Mouse (Mus musculus) retina, adult 2 months (tissue): Measurements from ENCODE around the gene Gdap1l1.
A peak's percentile ranks its signal among the peaks of the same experiment; 100 is the strongest.

Experiments used
- DNase-seq: peaks from one replicate; pipeline ENCODE4 v3.0.0-alpha.2; 2012; ENCODE audit warnings: low read depth, low spot score

The Gdap1l1 gene

DNA sequence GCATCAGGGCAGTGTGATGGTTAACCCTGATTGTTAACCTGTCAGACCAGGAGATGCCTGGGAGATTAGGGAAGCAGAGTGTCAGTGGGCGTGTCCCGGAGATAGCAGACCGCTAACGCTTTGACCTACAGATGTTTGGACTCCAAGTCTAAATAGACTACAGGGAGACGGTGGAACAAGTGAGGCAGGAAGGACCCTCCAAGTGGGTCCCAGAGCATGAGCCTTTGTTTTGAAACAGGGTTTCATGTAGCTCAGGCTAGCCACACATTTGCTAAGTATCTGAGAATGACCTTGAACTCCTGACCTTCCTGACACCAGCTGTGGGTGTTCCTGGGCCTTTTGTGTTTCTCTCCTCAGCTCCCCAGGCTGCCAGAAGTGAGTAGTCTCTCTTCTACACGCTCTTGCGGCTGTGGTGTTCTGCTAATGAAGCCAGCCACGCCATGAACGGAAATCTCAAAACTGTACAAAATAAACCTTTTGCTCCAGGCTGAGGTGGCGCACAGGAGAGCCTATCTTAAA is 25.0 kb downstream of the Gdap1l1 start:
- no peak for DNase-seq

DNA sequence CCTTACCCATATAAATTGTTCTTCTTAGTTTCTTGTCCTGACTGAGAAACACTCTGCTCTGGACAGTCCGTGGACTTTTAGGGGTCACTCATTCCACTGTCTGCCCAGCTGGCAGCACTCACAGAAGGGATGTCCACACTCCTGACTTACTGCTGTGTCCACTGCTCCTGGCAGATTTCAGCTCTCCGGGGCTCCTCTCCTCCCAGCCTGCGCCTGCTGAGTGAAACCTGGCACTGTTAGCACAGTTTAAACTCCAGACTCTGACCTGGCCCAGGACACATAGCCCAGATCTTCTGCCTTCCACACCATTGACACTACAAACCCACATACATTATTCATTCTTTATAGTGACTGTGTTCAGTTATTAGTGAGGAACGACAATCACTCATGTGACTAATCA is 25.7 kb downstream of the Gdap1l1 start:
- no peak for DNase-seq

DNA sequence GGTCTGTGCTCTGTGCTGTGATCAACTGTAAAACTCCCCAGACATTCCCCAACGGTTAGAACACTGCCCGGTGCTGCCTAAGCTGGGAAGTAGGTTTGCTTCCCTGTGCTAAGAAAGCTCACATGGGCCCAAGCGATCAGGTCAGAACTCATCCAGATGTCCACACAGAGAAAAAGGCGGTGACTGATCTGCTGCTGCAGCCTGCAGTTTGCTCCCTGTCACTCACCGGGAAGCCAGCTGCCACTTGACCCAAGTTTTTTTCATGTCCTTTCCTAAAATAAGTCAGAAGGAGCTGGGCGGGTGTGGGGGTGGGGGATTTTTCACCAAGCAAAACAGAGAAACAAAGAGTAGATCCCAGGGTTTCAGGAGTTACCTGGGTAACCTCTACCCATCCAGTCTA is 26.3 kb downstream of the Gdap1l1 start:
- no peak for DNase-seq

DNA sequence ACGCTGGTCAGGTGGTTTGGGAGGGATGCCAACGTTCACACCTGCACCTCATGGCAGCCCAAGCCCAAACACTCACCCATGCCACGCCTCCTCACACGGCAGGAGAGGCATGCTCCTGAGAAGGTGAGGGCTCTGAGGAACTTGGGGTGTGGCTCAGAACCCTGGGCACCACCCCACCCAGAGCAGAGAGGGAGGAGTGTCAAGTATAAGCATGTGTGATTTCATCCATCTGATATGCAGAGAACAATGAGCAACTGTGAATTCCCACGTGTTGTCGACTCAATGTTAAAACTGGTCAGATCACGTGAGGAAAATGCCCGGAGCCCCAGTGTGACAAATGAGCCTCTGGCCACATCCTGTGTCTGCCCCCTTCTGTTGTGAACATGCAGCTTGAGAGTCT is 28.5 kb downstream of the Gdap1l1 start:
- DNase-seq, result no peak

DNA sequence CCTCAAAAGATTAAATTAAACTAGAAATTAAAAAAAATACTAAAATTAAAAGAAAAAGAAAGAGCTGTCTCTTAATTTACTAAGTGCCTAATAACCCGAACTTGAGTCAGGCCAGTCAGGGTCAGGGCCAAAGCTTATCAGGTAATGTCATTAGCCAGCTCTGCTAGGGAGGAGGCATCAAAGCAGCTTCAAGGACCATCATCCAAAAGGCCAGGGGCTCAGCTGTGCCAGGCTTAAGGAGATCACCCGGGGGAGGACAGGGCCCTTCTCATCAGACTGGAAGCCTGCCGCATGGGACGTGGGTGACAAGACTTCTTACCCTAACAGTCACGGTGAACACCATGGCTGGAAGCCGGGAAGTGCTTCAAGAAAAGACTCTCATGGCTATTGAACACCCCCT is 29.3 kb downstream of the Gdap1l1 start:
- DNase-seq, result no peak

DNA sequence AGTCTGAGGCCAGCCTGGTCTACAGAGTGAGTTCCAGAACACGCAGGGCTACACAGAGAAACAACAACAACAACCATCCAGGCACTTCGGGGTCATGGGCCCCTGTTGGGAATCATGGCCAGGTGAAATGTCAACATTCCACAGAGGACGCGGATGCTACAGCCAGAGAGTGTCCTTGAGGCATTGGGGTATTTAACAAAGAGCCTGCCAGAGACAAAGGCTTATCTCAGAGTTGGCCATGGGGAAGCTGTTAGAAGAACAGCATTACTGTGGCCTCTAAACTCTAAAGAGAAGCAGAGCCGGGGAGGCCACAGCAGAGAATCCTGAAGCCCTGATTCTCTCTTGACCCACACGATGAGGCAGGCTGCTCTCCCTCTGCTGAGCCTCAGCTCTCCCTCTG is 30.6 kb downstream of the Gdap1l1 start:
- no peak for DNase-seq

DNA sequence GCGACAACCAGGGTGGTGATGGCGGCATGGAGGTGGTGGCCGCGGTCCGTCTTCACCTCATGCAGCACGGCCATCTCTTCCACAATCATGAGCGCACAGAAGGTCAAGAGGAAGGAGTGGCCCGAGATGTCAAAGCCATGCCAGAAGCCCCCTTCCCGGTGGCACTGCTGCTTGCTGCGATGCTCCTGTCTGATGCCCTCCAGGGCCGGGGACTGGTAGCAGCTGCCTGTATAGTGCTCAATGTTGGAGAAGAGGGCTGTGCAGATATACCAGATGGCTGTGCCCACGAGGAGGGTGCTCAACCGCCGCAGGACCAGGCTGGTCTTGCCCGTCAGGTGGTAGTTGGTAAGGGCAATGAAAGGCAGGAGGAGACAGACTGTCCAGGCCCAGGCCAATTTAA is 31.4 kb downstream of the Gdap1l1 start:
- DNase-seq, result no peak

DNA sequence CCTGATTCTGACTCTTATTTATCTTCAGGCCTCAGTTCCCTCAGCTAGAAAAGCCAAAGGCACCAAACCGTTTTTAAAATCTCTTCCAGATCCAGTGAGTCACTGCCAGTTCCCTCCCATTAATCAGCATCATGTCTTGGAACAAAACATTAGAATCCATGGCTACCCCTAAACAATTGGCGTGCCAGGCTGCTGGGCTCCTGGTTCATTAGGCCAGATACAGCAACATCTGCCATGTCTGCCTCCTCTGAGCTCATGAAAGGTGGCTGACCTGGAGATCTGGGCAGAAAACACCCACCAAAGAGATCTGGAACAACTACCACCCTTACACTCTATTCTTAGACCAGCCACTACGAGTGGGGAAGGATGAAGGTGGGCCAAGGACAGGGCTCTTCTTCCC is 32.9 kb downstream of the Gdap1l1 start:
- no peak for DNase-seq

DNA sequence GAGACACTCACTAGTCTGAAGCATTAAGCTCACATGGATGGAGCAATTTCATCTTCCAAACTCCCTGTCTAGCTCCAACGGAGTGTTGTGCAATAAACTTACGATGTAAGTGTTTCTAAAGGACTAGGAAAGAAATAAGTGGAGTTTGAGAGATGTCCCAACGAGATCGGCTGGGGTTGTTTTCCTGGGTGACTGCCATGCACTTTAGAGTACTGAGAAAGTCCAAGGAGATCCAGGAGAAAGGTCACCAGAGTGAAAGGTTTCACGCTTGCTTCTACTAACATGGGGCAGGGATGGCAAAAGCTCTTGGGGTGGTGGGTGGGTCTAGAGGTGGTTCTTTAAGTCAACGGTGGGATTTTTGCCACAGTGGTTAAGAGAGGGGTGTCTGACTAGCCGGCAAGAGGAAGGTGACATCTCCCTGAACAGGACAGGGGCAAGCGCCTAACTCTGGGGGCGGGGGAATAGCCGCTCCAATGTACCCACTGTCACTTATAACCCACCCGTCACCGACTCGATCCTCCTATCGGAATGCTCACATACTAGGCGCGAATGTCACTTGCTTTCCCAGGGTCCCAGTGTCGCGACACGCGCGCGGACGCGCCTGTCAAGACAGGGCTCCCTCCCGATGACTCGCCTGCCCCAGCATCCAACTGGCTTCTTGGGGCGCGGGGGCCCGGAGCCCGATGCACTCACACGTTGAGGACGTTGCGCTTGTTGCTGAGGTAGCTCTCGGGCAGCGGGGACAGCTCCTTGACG is 33.6 kb downstream of the Gdap1l1 start:
- DNase-seq, result no peak

DNA sequence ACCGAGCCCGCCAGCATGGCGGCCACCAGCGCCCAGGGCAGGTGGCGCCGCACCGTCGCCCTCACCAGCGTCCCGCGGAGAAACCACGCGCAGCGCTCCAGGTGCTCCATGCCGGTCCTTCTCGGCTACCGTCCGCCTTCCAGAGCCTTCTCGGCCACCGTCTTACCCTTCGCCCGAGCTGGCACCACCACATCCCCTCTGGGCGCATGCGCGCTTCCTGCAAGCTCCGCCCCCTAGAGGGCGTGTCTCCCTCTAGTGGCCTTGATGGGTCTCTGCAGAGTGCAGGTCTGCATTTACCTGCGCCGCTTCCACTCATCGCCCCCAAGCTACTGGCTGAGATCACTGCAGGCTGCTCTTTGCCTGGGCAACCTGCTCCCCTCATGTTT is 34.2 kb downstream of the Gdap1l1 start, which contains the start of gene Fitm2:
TSS of gene Fitm2 (minus strand) at position 164 of the 386 bp plus-strand sequence.
- DNase-seq, result peak; percentile 96

DNA sequence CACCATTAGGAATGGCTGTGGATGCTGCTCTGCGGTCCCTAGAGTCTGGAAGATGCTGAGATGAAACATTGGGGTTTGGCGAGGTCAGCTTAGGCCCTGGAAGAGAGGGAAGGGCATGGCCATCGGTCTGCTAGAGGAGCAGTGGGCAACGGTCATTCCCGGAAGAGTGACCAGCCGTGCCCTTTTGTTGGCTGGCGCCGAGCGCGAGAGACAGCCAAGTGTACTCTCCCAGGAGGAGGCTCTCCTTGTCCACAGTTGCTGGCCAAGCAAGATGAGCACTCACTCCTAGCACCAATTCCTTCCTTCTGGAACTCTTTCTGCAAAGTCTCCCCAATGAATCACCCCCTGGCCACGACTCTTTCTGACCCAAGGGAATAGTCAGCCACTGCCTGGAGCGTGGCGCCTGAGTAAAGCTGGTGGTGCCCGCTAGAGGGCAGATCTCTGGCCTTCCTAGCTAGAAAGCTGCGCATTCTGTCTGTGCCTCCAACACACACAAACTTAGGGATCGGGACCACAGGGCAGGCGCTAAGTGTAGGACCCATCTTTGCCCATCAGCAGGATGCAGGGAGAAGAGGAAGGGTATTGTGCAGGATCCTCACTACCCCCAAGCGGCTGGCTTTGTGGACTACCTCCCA is 42.0 kb downstream of the Gdap1l1 start:
- no peak for DNase-seq

DNA sequence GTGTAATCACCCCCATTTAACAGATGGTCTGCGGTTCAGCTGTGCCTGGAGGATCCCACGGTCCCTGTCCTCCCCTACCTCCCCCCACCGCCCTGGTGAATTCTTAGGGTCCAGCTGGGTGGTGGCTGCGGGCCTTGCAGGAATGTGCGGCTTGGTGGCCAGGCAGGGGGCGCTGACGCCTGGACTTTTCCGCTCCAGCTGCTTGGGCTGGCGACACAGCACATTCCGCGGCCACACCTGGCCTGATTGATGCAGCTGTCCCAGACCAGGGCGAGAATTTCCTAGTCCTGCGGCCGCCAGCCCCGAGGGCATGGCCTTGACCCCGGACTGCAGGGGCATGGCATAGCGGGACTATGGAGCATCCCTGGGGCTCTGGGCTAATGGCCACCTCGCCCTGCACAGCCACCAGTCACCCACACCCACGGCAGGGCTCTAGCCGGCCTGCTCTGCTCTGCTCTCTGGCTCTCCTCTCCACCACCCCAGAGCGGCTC is 43.3 kb downstream of the Gdap1l1 start:
- DNase-seq, result no peak

DNA sequence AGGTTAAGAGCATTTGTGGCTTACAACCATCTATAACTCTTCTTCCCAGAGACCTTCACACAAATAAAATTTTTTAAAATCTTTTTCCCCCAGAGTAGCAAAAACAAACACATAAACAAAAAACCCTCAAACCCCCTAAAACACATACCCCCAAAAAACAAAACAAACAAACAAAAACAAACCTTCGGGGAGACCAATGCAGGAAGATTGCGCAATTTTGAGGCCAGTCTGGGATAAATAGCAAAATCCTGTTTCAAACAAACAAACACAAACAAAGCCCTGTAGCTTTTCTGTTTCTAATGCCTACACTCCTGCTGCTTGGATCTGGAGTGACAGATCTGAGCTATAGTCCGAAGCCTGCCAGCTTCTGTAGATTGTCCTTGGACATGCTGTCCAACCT is 49.1 kb downstream of the Gdap1l1 start:
- no peak for DNase-seq

DNA sequence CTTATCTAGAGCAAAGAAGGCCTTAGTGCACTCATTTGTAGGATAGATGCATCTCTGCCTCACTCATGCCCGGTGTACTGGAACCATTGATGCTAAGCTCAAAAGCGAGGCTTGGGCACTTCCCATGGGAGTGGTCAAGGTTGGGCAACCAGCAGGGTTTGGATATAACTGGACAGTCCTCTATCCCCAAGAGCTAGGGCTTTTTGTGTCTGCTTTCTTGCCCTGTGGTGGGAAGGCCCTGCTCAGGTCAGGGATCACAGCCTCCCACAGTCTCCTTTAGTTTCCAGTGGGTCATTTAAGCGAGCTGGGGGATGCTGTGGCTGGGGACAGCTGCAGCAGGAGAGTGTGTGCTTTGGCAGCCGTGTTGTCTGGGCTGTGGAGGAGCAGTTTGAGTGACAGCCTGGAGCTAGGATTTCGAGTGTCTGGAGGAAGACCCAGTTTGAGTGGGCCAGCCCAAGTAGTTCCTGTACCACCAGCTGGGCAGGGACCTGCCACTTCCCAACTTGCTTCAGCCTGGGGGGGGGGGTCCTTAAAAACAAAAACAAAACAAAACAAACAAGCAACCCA is 51.5 kb downstream of the Gdap1l1 start:
- no peak for DNase-seq

DNA sequence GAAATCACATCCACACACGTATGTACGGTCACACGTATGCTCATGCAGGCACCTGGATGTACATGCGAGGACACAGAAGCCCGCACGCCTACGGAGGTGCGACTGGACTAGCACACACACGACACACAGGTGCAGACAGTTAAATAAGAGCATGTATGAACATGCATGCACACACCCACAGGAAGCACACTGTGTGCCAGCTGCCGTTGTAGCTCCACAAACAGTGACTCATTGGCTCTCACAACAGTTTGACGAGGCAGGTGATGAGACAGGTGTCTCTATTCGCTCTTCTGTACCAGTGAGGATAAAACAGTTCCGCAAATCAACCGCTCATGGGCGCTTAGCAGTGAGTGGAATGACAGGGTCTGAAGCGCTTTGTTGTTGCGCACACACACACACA is 52.4 kb downstream of the Gdap1l1 start:
- no peak for DNase-seq

DNA sequence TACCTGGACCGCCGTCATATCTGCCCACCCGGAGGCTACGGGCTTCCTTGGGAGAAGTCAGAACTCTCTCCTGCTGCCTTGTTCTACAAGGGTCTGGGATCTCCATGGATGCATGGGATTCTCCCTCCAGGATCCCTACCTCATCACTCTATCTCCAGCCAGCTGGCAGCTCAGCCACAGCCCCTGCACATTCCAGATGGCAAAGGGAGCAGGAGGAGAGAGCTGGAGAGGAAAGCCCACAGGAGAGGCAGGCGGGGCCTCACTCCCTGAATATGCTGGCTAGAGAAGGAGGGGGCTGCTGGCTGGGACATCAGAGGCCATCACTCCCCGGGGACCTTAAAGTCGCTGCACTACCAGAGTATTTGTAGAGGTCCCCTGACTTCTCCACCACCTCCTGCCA is 53.1 kb downstream of the Gdap1l1 start:
- no peak for DNase-seq

DNA sequence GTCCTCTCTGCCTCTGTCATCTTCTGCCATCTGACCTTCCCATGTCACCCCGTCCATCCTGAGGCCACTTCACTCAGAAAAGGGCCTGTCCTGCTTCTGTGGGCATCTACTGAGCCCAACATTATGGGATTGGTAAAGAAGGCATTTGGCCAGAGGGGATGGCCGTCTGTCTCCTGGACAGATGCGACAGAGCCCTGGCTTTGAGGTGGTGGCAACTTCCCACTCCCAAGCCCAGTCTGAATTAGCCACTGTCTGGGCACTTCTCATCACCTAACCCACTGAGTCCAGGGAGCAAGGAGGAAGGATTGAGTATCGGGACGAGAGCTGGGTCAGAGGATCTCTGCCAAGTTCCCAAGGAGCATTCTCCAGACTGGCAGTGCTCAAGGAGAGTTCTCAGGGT is 53.7 kb downstream of the Gdap1l1 start, which contains the start of gene R3hdml:
TSS of gene R3hdml (plus strand) at position 301 of the 400 bp plus-strand sequence.
- DNase-seq, result no peak

DNA sequence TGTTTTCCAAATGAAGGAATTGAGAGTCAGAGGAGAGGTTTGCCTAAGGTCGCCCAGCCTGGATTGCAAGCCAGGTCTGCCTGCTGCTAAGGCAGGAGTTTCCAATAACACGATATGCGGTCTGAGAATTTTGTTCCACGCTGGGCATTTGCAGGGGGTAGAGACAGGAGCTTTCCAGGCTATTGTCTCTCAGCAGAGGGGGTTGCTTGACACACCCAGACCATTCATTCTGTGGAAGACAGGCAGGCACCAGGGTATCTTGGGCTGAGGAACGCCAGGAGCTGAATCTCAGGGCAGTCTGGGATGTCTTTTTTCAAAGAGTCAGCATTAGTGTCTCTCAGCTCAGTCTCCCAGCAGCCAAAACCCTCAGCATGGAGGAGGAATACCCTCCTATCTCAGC is 54.8 kb downstream of the Gdap1l1 start:
- DNase-seq, result no peak

DNA sequence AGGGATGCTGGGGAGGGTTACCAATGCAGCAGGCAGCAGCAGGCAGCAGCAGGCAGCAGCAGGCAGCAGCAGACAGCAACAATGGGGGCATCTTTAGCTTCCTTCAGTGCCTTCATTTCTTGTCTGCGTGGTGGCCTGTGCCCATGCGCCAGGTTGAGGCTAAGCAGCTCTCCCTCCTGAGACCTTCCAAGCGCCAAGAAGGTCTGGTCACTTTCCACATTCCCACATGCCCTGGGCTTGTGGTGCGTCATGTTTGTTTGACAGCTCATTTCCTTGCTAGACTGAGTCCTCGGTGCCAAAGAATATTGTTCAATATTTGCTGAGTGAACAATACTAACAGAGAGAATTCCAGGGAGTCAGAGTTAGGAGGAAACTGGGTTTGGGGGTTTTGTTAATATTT is 55.7 kb downstream of the Gdap1l1 start:
- DNase-seq, result no peak

DNA sequence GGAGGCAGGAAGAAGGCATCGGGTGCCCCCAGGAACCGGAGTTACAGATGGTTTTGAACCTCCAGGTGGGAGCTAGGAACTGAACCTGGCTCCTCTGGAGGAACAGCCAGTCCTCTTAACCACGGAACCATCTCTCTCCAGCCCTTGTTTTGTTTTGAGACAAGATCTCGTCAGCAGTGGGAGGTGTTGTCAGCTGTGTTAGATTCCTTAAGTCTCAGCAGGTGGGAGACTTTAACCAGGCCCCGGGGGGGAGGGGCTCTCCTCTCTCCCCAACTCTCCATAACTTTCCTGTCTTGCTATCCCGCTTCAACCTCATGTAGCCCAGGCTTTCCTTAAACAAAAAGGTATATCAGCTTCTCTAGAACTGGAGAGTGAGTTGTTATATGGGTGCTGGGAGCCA is 56.2 kb downstream of the Gdap1l1 start:
- no peak for DNase-seq

DNA sequence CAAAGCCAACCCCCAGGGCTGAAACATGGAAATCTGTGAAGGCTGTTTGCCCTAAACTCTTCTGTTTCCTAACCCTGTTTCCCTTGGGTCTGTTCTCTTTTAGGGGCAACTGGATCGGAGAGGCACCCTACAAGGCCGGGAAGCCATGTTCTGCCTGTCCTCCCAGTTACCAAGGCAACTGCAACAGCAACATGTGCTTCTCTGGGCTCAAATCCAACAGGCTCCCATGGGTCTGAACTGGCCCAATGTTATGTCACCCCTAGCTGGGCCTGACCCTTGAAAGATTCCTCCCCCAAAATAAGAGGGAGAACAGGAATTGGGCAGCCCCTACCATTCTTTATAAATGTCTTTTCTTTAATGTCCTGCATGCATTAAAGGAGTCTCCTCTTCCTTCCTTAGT is 63.9 kb downstream of the Gdap1l1 start:
- DNase-seq, result no peak

DNA sequence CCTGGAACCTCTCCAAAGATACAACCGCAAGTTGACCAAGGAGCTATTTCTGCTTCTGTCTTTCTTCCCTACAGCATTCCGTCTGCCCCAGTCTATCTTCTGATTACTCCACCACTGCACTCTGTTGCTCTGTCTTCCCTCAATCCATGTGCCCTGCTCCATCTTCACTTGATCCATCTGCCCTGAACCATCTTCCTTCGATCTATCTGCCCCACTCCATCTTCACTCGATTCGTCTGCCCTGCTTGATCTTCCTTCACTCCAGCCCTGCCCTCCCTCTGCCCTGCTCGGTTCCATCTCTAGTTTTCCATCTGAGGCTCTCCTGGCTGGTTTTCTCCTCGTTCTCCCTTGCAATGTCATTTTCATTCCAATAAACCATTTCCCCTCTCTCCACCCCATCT is 64.9 kb downstream of the Gdap1l1 start:
- no peak for DNase-seq
